Mouse (Mus musculus): ENCODE measurements around the gene Kank2. TPM values are rescaled to one million over a fixed set of nuclear protein-coding genes. Genes with fewer than 3 reads are reported as not detected.

Gene Kank2
- total and polyA plus RNA-seq, 3 experiments = 7.6 to 16.3 TPM; not detected in 1

DNA sequence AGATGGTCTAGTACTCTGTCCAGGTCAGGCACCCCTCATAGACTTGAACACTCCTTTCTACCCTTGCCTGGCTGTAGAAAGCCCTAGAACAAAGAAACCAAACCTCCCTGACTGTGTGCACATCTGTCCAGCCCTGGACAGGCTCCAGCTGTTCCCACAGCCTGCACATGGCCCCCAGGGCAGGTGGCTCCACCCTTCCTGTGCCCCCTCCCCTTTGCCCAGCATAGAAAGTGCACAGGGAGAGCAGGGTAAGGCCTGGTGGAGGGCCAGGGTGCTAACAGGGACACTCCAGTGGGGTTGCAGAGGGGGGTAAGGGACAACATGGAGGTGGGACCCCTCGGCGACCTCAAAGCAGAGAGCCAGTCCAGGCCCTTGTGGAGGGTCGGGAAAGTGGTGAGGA, 2.3 kb downstream of the Kank2 start:
- Histone ChIP-seq H3K9ac (ENCODE audit: control insufficient read depth, low read depth, low read length, poor library complexity, severe bottlenecking) (no peak overlapping the region), H3K79me2 (ENCODE audit: control insufficient read depth, insufficient read depth, low read length, poor library complexity) (no peaks in the 10 kb centered on the region; the same call in 1 of the 2 replicates), H3K27me3 (ENCODE audit: control insufficient read depth in 1 of 2, insufficient read depth in 2 of 2, low read length in 2 of 2) (no peaks in the 10 kb centered on the region), H3K27ac (ENCODE audit: control insufficient read depth, low read depth, low read length) (no peak overlapping the region), H3K36me3 (ENCODE audit: control insufficient read depth in 1 of 2, insufficient read depth in 2 of 2, low read length in 2 of 2) (no peaks in the 10 kb centered on the region), H3K9me3 (replicated peaks; ENCODE audit: insufficient read depth, low read length) (no peaks in the 10 kb centered on the region), H3K4me3 (ENCODE audit: control insufficient read depth in 1 of 2, insufficient read depth in 1 of 2, low read depth in 2 of 2, low read length in 2 of 2) (no peak overlapping the region), H3K4me1 (ENCODE audit: control insufficient read depth in 1 of 2, insufficient read depth in 2 of 2, low read length in 2 of 2) (peaks cover 4 to 7% of the 10 kb centered on the region in 2 experiments; a peak in 3 of 4 replicates)
- no peak for DNase-seq (ENCODE audit: low read depth, low spot score)
- no peak for TF ChIP-seq USF1 (IDR thresholded peaks at IDR 0.05; ENCODE audit: low read depth, low read length)
- no peak for TF ChIP-seq HCFC1 (IDR thresholded peaks at IDR 0.05; ENCODE audit: low read depth, low read length)
- no peak for TF ChIP-seq POLR2A (IDR thresholded peaks at IDR 0.05; ENCODE audit: control insufficient read depth in 1 of 2, insufficient read depth in 1 of 2, low read depth in 1 of 2, low read length in 2 of 2, poor library complexity in 1 of 2)
- TF ChIP-seq EP300 (IDR thresholded peaks at IDR 0.05; ENCODE audit: low read depth in 1 of 2, low read length in 2 of 2) = no peak
- TF ChIP-seq MEF2A (IDR thresholded peaks at IDR 0.05; ENCODE audit: extremely low read depth, insufficient replicate concordance, low read depth, low read length, poor library complexity, severe bottlenecking) = no peak
- TF ChIP-seq ZMIZ1 (IDR thresholded peaks at IDR 0.05; ENCODE audit: low read depth, low read length) = no peak
- no peak for TF ChIP-seq NRF1 (IDR thresholded peaks at IDR 0.05; ENCODE audit: insufficient read depth, low read depth, low read length, poor library complexity, severe bottlenecking)
- TF ChIP-seq RAD21 (IDR thresholded peaks at IDR 0.05; ENCODE audit: low read depth, low read length) = no peak
- no peak for TF ChIP-seq ZNF384 (IDR thresholded peaks at IDR 0.05; ENCODE audit: low read depth, low read length)
- TF ChIP-seq UBTF (IDR thresholded peaks at IDR 0.05; ENCODE audit: borderline replicate concordance, insufficient read depth, low read depth, low read length) = no peak
- no peak for TF ChIP-seq CHD2 (IDR thresholded peaks at IDR 0.05; ENCODE audit: low read length)
- no peak for TF ChIP-seq ZKSCAN1 (IDR thresholded peaks at IDR 0.05; ENCODE audit: low read depth, low read length)
- no peak for TF ChIP-seq MAX (IDR thresholded peaks at IDR 0.05; ENCODE audit: low read length)
- no peak for TF ChIP-seq NELFE (IDR thresholded peaks at IDR 0.05; ENCODE audit: low read depth, low read length)

DNA sequence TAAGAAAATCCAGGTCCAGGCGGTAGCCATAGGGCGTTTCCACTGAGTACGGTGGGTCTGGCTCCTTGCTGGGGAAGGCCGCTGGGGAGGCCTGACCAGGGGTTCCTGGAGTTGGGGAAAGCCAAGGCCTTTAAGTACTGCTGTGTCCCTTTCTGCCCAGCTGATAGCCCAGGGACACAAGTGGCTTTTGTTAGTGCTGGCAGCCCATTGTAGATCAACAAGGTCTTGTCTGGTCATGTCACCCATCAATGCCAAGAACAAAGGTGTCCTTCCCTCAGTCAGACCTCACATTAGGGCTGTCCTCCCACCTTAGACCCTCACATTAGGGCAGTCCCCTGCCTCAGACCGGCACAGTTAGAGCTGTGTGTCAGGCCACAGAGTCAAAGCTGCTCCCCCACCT, 3.0 kb downstream of the Kank2 start:
- no peaks in the 10 kb centered on the region for H3K27me3 ChIP-seq (ENCODE audit: control insufficient read depth in 1 of 2, insufficient read depth in 2 of 2, low read length in 2 of 2)
- peaks cover 4 to 7% of the 10 kb centered on the region in 2 experiments; a peak in 3 of 4 replicates for H3K4me1 ChIP-seq (ENCODE audit: control insufficient read depth in 1 of 2, insufficient read depth in 2 of 2, low read length in 2 of 2)
- no peak overlapping the region for H3K9ac ChIP-seq (ENCODE audit: control insufficient read depth, low read depth, low read length, poor library complexity, severe bottlenecking)
- H3K79me2 ChIP-seq (ENCODE audit: control insufficient read depth, insufficient read depth, low read length, poor library complexity) = no peaks in the 10 kb centered on the region; the same call in 1 of the 2 replicates
- no peaks in the 10 kb centered on the region for H3K9me3 ChIP-seq (replicated peaks; ENCODE audit: insufficient read depth, low read length)
- H3K4me3 ChIP-seq (ENCODE audit: control insufficient read depth in 1 of 2, insufficient read depth in 1 of 2, low read depth in 2 of 2, low read length in 2 of 2) = no peak overlapping the region
- no peak for DNase-seq (ENCODE audit: low read depth, low spot score)
- H3K36me3 ChIP-seq (ENCODE audit: control insufficient read depth in 1 of 2, insufficient read depth in 2 of 2, low read length in 2 of 2) = no peaks in the 10 kb centered on the region
- H3K27ac ChIP-seq (ENCODE audit: control insufficient read depth, low read depth, low read length) = no peak overlapping the region
- TF ChIP-seq TBP (IDR thresholded peaks at IDR 0.05; ENCODE audit: low read depth, low read length) (no peak), ZKSCAN1 (IDR thresholded peaks at IDR 0.05; ENCODE audit: low read depth, low read length) (no peak), KAT2A (conservative IDR thresholded peaks at IDR 0.05; ENCODE audit: low read depth, low read length) (no peak), ETS1 (IDR thresholded peaks at IDR 0.05; ENCODE audit: low read depth, low read length) (no peak), MYC (IDR thresholded peaks at IDR 0.05; ENCODE audit: low read depth, low read length) (no peak), ZNF384 (IDR thresholded peaks at IDR 0.05; ENCODE audit: low read depth, low read length) (no peak), BHLHE40 (IDR thresholded peaks at IDR 0.05; ENCODE audit: borderline replicate concordance, low read depth, low read length) (no peak), NELFE (IDR thresholded peaks at IDR 0.05; ENCODE audit: low read depth, low read length) (no peak), E2F4 (IDR thresholded peaks at IDR 0.05; ENCODE audit: borderline replicate concordance, low read depth, low read length) (no peak), ZMIZ1 (IDR thresholded peaks at IDR 0.05; ENCODE audit: low read depth, low read length) (no peak), MAX (IDR thresholded peaks at IDR 0.05; ENCODE audit: low read length) (no peak), TAL1 (IDR thresholded peaks at IDR 0.05; ENCODE audit: low read length) (no peak), JUND (IDR thresholded peaks at IDR 0.05; ENCODE audit: low read depth, low read length) (no peak), POLR2AphosphoS5 (IDR thresholded peaks at IDR 0.05; ENCODE audit: borderline replicate concordance, low read depth, low read length) (no peak), CHD2 (IDR thresholded peaks at IDR 0.05; ENCODE audit: low read length) (no peak), TCF12 (IDR thresholded peaks at IDR 0.05; ENCODE audit: low read depth, low read length) (no peak)

Measured in MEL (cell line).